Mouse (Mus musculus): Measurements from ENCODE around the gene Kif3b.
A peak's percentile ranks its signal among the peaks of the same experiment; 100 is the strongest.

Gene Kif3b

GRCm38 (mm10) chr2:153298460-153298859, 7.2 kb downstream of the Kif3b start:
- DNase-seq: peak; percentile 37 to 55

- DNase-seq: peak; percentile 11 to 31
These were observed 7.7 kb downstream of the Kif3b start for GRCm38 (mm10) chr2:153298863-153299262.

- no peak for DNase-seq
These were observed 9.9 kb downstream of the Kif3b start for GRCm38 (mm10) chr2:153301123-153301522.

GRCm38 (mm10) chr2:153305240-153305639, 14.0 kb downstream of the Kif3b start:
- no peak for DNase-seq

GRCm38 (mm10) chr2:153308586-153308985, 17.4 kb downstream of the Kif3b start:
- no peak for DNase-seq

- no peak for DNase-seq
These were observed 17.9 kb downstream of the Kif3b start for GRCm38 (mm10) chr2:153309106-153309505.

- no peak for DNase-seq
These were observed 19.0 kb downstream of the Kif3b start for GRCm38 (mm10) chr2:153310228-153310627.

- no peak for DNase-seq
These were observed 21.7 kb downstream of the Kif3b start for GRCm38 (mm10) chr2:153312884-153313283.

- no peak for DNase-seq
These were observed 27.2 kb downstream of the Kif3b start for GRCm38 (mm10) chr2:153318408-153318807.

- peak; percentile 19 to 23 for DNase-seq
These were observed 27.9 kb downstream of the Kif3b start for GRCm38 (mm10) chr2:153319036-153319643.

GRCm38 (mm10) chr2:153325706-153326376, 34.6 kb downstream of the Kif3b start:
- no peak for DNase-seq

GRCm38 (mm10) chr2:153332271-153332670, 41.1 kb downstream of the Kif3b start:
- no peak for DNase-seq

- peak; percentile 19 to 28 for DNase-seq
These were observed 41.8 kb downstream of the Kif3b start for GRCm38 (mm10) chr2:153332981-153333380.

GRCm38 (mm10) chr2:153333822-153334232, 42.6 kb downstream of the Kif3b start:
- DNase-seq: peak; percentile 39 to 56

GRCm38 (mm10) chr2:153334281-153334680, 43.1 kb downstream of the Kif3b start:
- DNase-seq: no peak

- DNase-seq: no peak
These were observed 44.9 kb downstream of the Kif3b start for GRCm38 (mm10) chr2:153336117-153336516.

GRCm38 (mm10) chr2:153338361-153339350, 47.4 kb downstream of the Kif3b start:
- DNase-seq: no peak

- no peak for DNase-seq
These were observed 51.0 kb downstream of the Kif3b start for GRCm38 (mm10) chr2:153342166-153342565.

GRCm38 (mm10) chr2:153342602-153343001, 51.4 kb downstream of the Kif3b start:
- no peak for DNase-seq

GRCm38 (mm10) chr2:153343191-153343590, 52.0 kb downstream of the Kif3b start:
- no peak for DNase-seq

GRCm38 (mm10) chr2:153345071-153345453, 53.8 kb downstream of the Kif3b start:
- DNase-seq: no peak

GRCm38 (mm10) chr2:153345454-153346220, 54.4 kb downstream of the Kif3b start, which contains the start of gene Asxl1:
Gene Asxl1 (plus strand): TSS chr2:153345829.
- peak; percentile 98 to 99 for DNase-seq

All from kidney, postnatal 4 days (tissue).